Mouse (Mus musculus) forebrain, embryonic 15.5 days (tissue): ENCODE measurements around the gene Cdk18. TPM values are rescaled to one million over a fixed set of nuclear protein-coding genes. Genes with fewer than 3 reads are reported as not detected.

ENCODE experiments used
- ATAC-seq: fragments of 200-750 bp; cut with Nextera tagmentation; replicated peaks from 2 replicates; pipeline ENCODE4 v1.8.0; 2017; ENCODE audit warnings: mild to moderate bottlenecking, moderate TSS enrichment, moderate library complexity
- H3K27ac ChIP-seq: fragments of 300-500 bp; sonication (generic); replicated peaks from 2 replicates; pipeline ENCODE4 v1.5.1; 2015; ENCODE audit warnings: mild to moderate bottlenecking, inconsistent platforms
- H3K27me3 ChIP-seq: fragments of 300-500 bp; sonication (generic); 2 replicates; pipeline ENCODE4 v1.6.1; 2015; ENCODE audit warnings: inconsistent platforms
- H3K36me3 ChIP-seq: fragments of 300-500 bp; sonication (generic); 2 replicates; pipeline ENCODE4 v1.6.1; 2015; ENCODE audit warnings: mild to moderate bottlenecking, inconsistent platforms
- H3K4me1 ChIP-seq: fragments of 300-500 bp; sonication (generic); 2 replicates; pipeline ENCODE4 v1.6.1; 2015; ENCODE audit warnings: inconsistent platforms
- H3K4me2 ChIP-seq: fragments of 300-500 bp; sonication (generic); replicated peaks from 2 replicates; pipeline ENCODE4 v1.6.1; 2015; ENCODE audit warnings: mild to moderate bottlenecking, inconsistent platforms
- H3K4me3 ChIP-seq: fragments of 300-500 bp; sonication (generic); 2 replicates; pipeline ENCODE4 v1.5.1; 2015; ENCODE audit warnings: mild to moderate bottlenecking, inconsistent platforms
- H3K9ac ChIP-seq: fragments of 300-500 bp; sonication (generic); replicated peaks from 2 replicates; pipeline ENCODE4 v1.6.1; 2015; ENCODE audit warnings: mild to moderate bottlenecking, inconsistent platforms
- H3K9me3 ChIP-seq: fragments of 300-500 bp; sonication (generic); 2 replicates; pipeline ENCODE4 v1.6.1; 2016; ENCODE audit warnings: inconsistent platforms
- WGBS: fragments of 180-500 bp; shearing (Covaris S2); methylation state at CpG from one replicate; pipeline ENCODE4 v1.1.7; 2015; ENCODE audit warnings: mixed read lengths; 5-methylcytosine and 5-hydroxymethylcytosine counted together
- polyA plus RNA-seq: library from polyadenylated mRNA; unstranded; fragments of >200 nt; fragmentation: Nextera tagmentation; extraction: Ambion mirVana; gene quantifications from 2 replicates; pipeline ENCODE4 v1.2.1, GENCODE M21; 2015

Cdk18 gene
- polyA plus RNA-seq, 1 experiment from 2014 or later = 0.18 TPM

GRCm38 (mm10) chr1:132128311-132128710 is 11.2 kb downstream of the Cdk18 start:
- H3K9me3 ChIP-seq = no peaks in the 10 kb centered on the region
- no peaks in the 10 kb centered on the region for H3K27me3 ChIP-seq
- 86% methylated on average over 7 of the region's 7 CpGs for WGBS
- no peak overlapping the region for H3K27ac ChIP-seq
- H3K36me3 ChIP-seq = no peaks in the 10 kb centered on the region
- no peak for ATAC-seq
- H3K9ac ChIP-seq = no peak overlapping the region
- no peak overlapping the region for H3K4me2 ChIP-seq
- H3K4me3 ChIP-seq = no peak overlapping the region
- 0 out of 2 replicates have a peak, but pooled peaks cover 4% of the 10 kb centered on the region for H3K4me1 ChIP-seq

GRCm38 (mm10) chr1:132125803-132126405 is 13.6 kb downstream of the Cdk18 start:
- peaks cover 9% of the 10 kb centered on the region; the same call in 1 of the 2 replicates for H3K4me1 ChIP-seq
- no peak overlapping the region for H3K4me3 ChIP-seq
- no peaks in the 10 kb centered on the region for H3K27me3 ChIP-seq
- no peak overlapping the region for H3K4me2 ChIP-seq
- H3K36me3 ChIP-seq = no peaks in the 10 kb centered on the region
- H3K9ac ChIP-seq = no peak overlapping the region
- H3K27ac ChIP-seq = no peak overlapping the region
- no peak for ATAC-seq
- WGBS = 72% methylated on average over 6 of the region's 6 CpGs
- H3K9me3 ChIP-seq = no peaks in the 10 kb centered on the region

- no peak overlapping the region for H3K27ac ChIP-seq
- H3K27me3 ChIP-seq = no peaks in the 10 kb centered on the region
- no peaks in the 10 kb centered on the region for H3K9me3 ChIP-seq
- no peak overlapping the region for H3K4me2 ChIP-seq
- H3K4me1 ChIP-seq = peaks cover 9% of the 10 kb centered on the region; the same call in 1 of the 2 replicates
- H3K4me3 ChIP-seq = no peak overlapping the region
- no peak for ATAC-seq
- WGBS = 64% methylated on average over 4 of the region's 4 CpGs
- no peak overlapping the region for H3K9ac ChIP-seq
- H3K36me3 ChIP-seq = no peaks in the 10 kb centered on the region
Measured at GRCm38 (mm10) chr1:132125249-132125648, 14.2 kb downstream of the Cdk18 start.

- 0 out of 2 replicates have a peak overlapping the region, but pooled peaks have one; percentile 17 for H3K27ac ChIP-seq
- no peak overlapping the region for H3K9ac ChIP-seq
- no peaks in the 10 kb centered on the region for H3K36me3 ChIP-seq
- H3K9me3 ChIP-seq = no peaks in the 10 kb centered on the region
- H3K4me1 ChIP-seq = peaks cover 9% of the 10 kb centered on the region; the same call in 1 of the 2 replicates
- H3K27me3 ChIP-seq = no peaks in the 10 kb centered on the region
- no peak overlapping the region for H3K4me3 ChIP-seq
- no peak for ATAC-seq
- H3K4me2 ChIP-seq = no peak overlapping the region
- 49% methylated on average over 9 of the region's 9 CpGs for WGBS
Measured at GRCm38 (mm10) chr1:132123420-132124014, 16.0 kb downstream of the Cdk18 start.

- no peaks in the 10 kb centered on the region for H3K36me3 ChIP-seq
- H3K9me3 ChIP-seq = no peaks in the 10 kb centered on the region
- no peak overlapping the region for H3K27ac ChIP-seq
- no peaks in the 10 kb centered on the region for H3K27me3 ChIP-seq
- no peak overlapping the region for H3K9ac ChIP-seq
- H3K4me3 ChIP-seq = no peak overlapping the region
- 56% methylated on average over 6 of the region's 6 CpGs for WGBS
- peaks cover 9% of the 10 kb centered on the region; the same call in 1 of the 2 replicates for H3K4me1 ChIP-seq
- no peak overlapping the region for H3K4me2 ChIP-seq
- ATAC-seq = peak; percentile 45
Measured at GRCm38 (mm10) chr1:132121895-132122294, 17.6 kb downstream of the Cdk18 start.

- no peak overlapping the region for H3K9ac ChIP-seq
Measured at GRCm38 (mm10) chr1:132121236-132121635, 18.2 kb downstream of the Cdk18 start.

GRCm38 (mm10) chr1:132116606-132117005 is 22.9 kb downstream of the Cdk18 start:
- H3K27ac ChIP-seq = no peak overlapping the region
- H3K4me1 ChIP-seq = peaks cover 4% of the 10 kb centered on the region; the same call in 1 of the 2 replicates
- no peaks in the 10 kb centered on the region for H3K9me3 ChIP-seq
- no peaks in the 10 kb centered on the region for H3K36me3 ChIP-seq
- no peak overlapping the region for H3K4me2 ChIP-seq
- no peaks in the 10 kb centered on the region for H3K27me3 ChIP-seq
- ATAC-seq = no peak
- H3K4me3 ChIP-seq = no peak overlapping the region
- no peak overlapping the region for H3K9ac ChIP-seq
- WGBS = 23% methylated on average over 18 of the region's 18 CpGs

More at GRCm38 (mm10) chr1:132121236-132121635, 18.2 kb downstream of the Cdk18 start:
- Histone ChIP-seq H3K4me1 (peaks cover 13% of the 10 kb centered on the region; the same call in 1 of the 2 replicates), H3K27me3 (no peaks in the 10 kb centered on the region), H3K27ac (no peak overlapping the region), H3K9me3 (no peaks in the 10 kb centered on the region), H3K36me3 (no peaks in the 10 kb centered on the region), H3K4me2 (no peak overlapping the region), H3K4me3 (no peak overlapping the region)
- WGBS = 15% methylated on average over 6 of the region's 6 CpGs
- ATAC-seq = peak; percentile 66

GRCm38 (mm10) chr1:132113098-132113497 is 26.4 kb downstream of the Cdk18 start:
- Histone ChIP-seq H3K4me2 (no peak overlapping the region), H3K36me3 (no peaks in the 10 kb centered on the region), H3K4me1 (peaks cover 4% of the 10 kb centered on the region; the same call in 1 of the 2 replicates), H3K27me3 (no peaks in the 10 kb centered on the region), H3K9ac (no peak overlapping the region), H3K9me3 (no peaks in the 10 kb centered on the region), H3K4me3 (no peak overlapping the region), H3K27ac (no peak overlapping the region)
- WGBS = 53% methylated on average over 3 of the region's 3 CpGs
- no peak for ATAC-seq

GRCm38 (mm10) chr1:132112426-132112825 is 27.1 kb downstream of the Cdk18 start:
- 83% methylated on average over 8 of the region's 8 CpGs for WGBS
- no peak for ATAC-seq
- Histone ChIP-seq H3K4me3 (no peak overlapping the region), H3K9ac (no peak overlapping the region), H3K9me3 (no peaks in the 10 kb centered on the region), H3K4me2 (no peak overlapping the region), H3K4me1 (peaks cover 4% of the 10 kb centered on the region; the same call in 1 of the 2 replicates), H3K36me3 (no peaks in the 10 kb centered on the region), H3K27ac (no peak overlapping the region), H3K27me3 (no peaks in the 10 kb centered on the region)

- WGBS = 50% methylated on average over 1 of the region's 1 CpGs
- no peaks in the 10 kb centered on the region for H3K27me3 ChIP-seq
- H3K4me3 ChIP-seq = no peak overlapping the region
- no peaks in the 10 kb centered on the region for H3K9me3 ChIP-seq
- H3K4me1 ChIP-seq = no peaks in the 10 kb centered on the region
- no peak overlapping the region for H3K9ac ChIP-seq
- H3K27ac ChIP-seq = no peak overlapping the region
- no peaks in the 10 kb centered on the region for H3K36me3 ChIP-seq
- H3K4me2 ChIP-seq = no peak overlapping the region
- ATAC-seq = no peak
Measured at GRCm38 (mm10) chr1:132111411-132111810, 28.1 kb downstream of the Cdk18 start.

GRCm38 (mm10) chr1:132109368-132109767 is 30.1 kb downstream of the Cdk18 start:
- no peaks in the 10 kb centered on the region for H3K4me1 ChIP-seq
- ATAC-seq = no peak
- 76% methylated on average over 2 of the region's 2 CpGs for WGBS
- no peaks in the 10 kb centered on the region for H3K36me3 ChIP-seq
- no peaks in the 10 kb centered on the region for H3K27me3 ChIP-seq
- no peak overlapping the region for H3K4me3 ChIP-seq
- H3K9ac ChIP-seq = no peak overlapping the region
- H3K27ac ChIP-seq = no peak overlapping the region
- H3K9me3 ChIP-seq = no peaks in the 10 kb centered on the region
- no peak overlapping the region for H3K4me2 ChIP-seq

GRCm38 (mm10) chr1:132104353-132104752 is 35.1 kb downstream of the Cdk18 start:
- Histone ChIP-seq H3K27me3 (no peaks in the 10 kb centered on the region), H3K4me2 (no peak overlapping the region), H3K4me1 (no peaks in the 10 kb centered on the region), H3K9ac (no peak overlapping the region), H3K36me3 (no peaks in the 10 kb centered on the region), H3K9me3 (no peaks in the 10 kb centered on the region), H3K27ac (no peak overlapping the region), H3K4me3 (no peak overlapping the region)
- ATAC-seq = no peak
- 67% methylated on average over 14 of the region's 14 CpGs for WGBS
